In the genomic region with DNA sequence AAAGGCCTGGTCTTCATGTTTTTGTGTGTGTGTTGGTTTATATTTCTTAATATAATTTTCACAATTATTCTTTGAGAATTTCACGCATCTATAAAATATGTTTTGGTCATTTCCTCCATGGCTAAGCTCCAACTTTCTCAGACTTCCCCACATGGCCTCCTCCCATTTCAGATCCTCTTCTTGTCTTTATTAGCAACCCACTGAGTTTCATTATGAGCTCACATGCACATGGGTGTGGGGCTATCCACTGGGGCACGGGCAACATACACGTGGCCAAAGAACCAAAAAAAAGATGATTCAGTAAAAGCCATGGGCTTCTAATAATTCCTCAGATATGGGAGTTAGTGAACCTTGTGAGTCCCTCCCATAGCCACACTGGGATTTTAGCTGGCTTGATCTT, we compare ENCODE assay signal across 18 mouse cellular contexts.
"Had no signal": no experiment of that assay in that cellular context is flagged by ENCODE, and none has a peak within 500 bp of the region (broad histone marks: within the 10 kb centered on the region; RNA-seq: fewer than 3 reads in every experiment).

No protein-coding gene starts in this region.

- H3K9ac ChIP-seq: liver, embryonic 14.5 days; lung, embryonic 14.5 days; midbrain, embryonic 12.5 days; neural tube, embryonic 12.5 days; stomach, embryonic 15.5 days had no signal

- H3K27me3 ChIP-seq: midbrain, embryonic 12.5 days; neural tube, embryonic 12.5 days; stomach, embryonic 15.5 days had no signal

- H3K27ac ChIP-seq: liver, embryonic 14.5 days; macrophage; midbrain, embryonic 10.5 days; midbrain, embryonic 12.5 days; neural tube, embryonic 12.5 days; stomach, embryonic 15.5 days; stomach, postnatal 0 days had no signal

- H3K36me3 ChIP-seq: midbrain, embryonic 10.5 days; midbrain, embryonic 12.5 days; neural tube, embryonic 12.5 days; stomach, embryonic 15.5 days had no signal

- H3K4me3 ChIP-seq: midbrain, embryonic 10.5 days; midbrain, embryonic 12.5 days; neural tube, embryonic 12.5 days; stomach, embryonic 15.5 days had no signal

- H3K4me1 ChIP-seq: midbrain, embryonic 10.5 days; midbrain, embryonic 12.5 days; neural tube, embryonic 12.5 days; stomach, embryonic 15.5 days had no signal

- DNase-seq: lung, adult 18-20 months; lung, embryonic 14.5 days; lung, postnatal 10 days; lung, postnatal 36 days; midbrain, embryonic 14.5 days; right cerebral cortex, postnatal 25 days; right cerebral cortex, postnatal 4 days; thymus, adult 2 months; thymus, postnatal 25 days; thymus, postnatal 4 days had no signal

- ATAC-seq: midbrain, embryonic 16.5 days had no signal
